Mouse (Mus musculus) bone marrow macrophage, adult 2 months (primary cell): ENCODE measurements around the gene Wdr76.
"Not testable (repeated sequence)": the region's sequence is repeated elsewhere in the genome, so short reads cannot be mapped to it uniquely, and the experiment has no call there.

Experiments used
- CTCF ChIP-seq: IDR thresholded peaks from 2 replicates; pipeline ENCODE4 v1.5.1; 2012; ENCODE audit warnings: low read depth, mild to moderate bottlenecking, low read length, moderate library complexity
- POLR2A ChIP-seq: IDR thresholded peaks from 2 replicates; pipeline ENCODE4 v1.6.1; 2012; ENCODE audit warnings: mild to moderate bottlenecking, low read depth, low read length, borderline replicate concordance

DNA sequence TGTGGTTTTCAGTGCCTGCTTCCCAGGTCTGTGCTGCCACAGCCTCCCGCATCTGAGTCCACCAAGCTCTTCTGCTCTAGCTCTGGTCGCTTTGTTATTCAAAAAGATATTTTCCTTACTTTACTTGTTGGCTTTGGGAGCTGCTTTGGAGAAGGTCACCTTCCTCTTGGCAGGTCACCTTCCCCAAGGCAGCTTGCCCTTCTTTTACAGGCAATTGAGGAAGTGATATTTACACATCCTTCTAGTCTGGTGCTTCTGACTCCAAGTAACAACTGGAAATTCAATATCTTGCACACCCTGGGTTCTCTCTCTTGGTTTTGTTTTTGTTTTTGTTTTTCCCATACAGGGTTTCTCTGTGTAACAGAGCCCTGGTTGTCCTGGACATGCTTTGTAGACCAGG, 22.1 kb upstream of the Wdr76 start:
- not testable (repeated sequence) for TF ChIP-seq POLR2A, CTCF
